Mouse (Mus musculus) urinary bladder, postnatal 10 days (tissue): ENCODE measurements around the gene Rps4x.
"Not testable (repeated sequence)": the region's sequence is repeated elsewhere in the genome, so short reads cannot be mapped to it uniquely, and the experiment has no call there.

ENCODE experiments used
- DNase-seq: peaks from one replicate; pipeline ENCODE4 v3.0.0; 2022; ENCODE audit warnings: low spot score

The Rps4x gene

GRCm38 (mm10) chrX:102188712-102189497 lies at the start of gene Rps4x:
Rps4x (minus strand) TSS chrX:102189394.
- DNase-seq, result peak; percentile 31

- no peak for DNase-seq
Observed at GRCm38 (mm10) chrX:102219126-102219525, 29.9 kb upstream of the Rps4x start.

GRCm38 (mm10) chrX:102215356-102215755 lies 26.2 kb upstream of the Rps4x start:
- DNase-seq, result not testable (repeated sequence)

GRCm38 (mm10) chrX:102190840-102191239 lies 1.6 kb upstream of the Rps4x start:
- no peak for DNase-seq

GRCm38 (mm10) chrX:102189581-102189980 lies 387 bp upstream of the Rps4x start:
- no peak for DNase-seq

- DNase-seq, result no peak
Observed at GRCm38 (mm10) chrX:102187023-102187699, 2.0 kb downstream of the Rps4x start.

GRCm38 (mm10) chrX:102182575-102182974 lies 6.6 kb downstream of the Rps4x start:
- no peak for DNase-seq

- no peak for DNase-seq
Observed at GRCm38 (mm10) chrX:102175538-102176287, 13.5 kb downstream of the Rps4x start.

- no peak for DNase-seq
Observed at GRCm38 (mm10) chrX:102170900-102171299, 18.3 kb downstream of the Rps4x start.

GRCm38 (mm10) chrX:102170135-102170534 lies 19.1 kb downstream of the Rps4x start:
- no peak for DNase-seq

GRCm38 (mm10) chrX:102169724-102170123 lies 19.5 kb downstream of the Rps4x start:
- no peak for DNase-seq

- DNase-seq, result no peak
Observed at GRCm38 (mm10) chrX:102166986-102167385, 22.2 kb downstream of the Rps4x start.

- no peak for DNase-seq
Observed at GRCm38 (mm10) chrX:102166521-102166920, 22.7 kb downstream of the Rps4x start.

GRCm38 (mm10) chrX:102163529-102163928 lies 25.7 kb downstream of the Rps4x start:
- no peak for DNase-seq

- no peak for DNase-seq
Observed at GRCm38 (mm10) chrX:102163096-102163495, 26.1 kb downstream of the Rps4x start.

GRCm38 (mm10) chrX:102160528-102160927 lies 28.7 kb downstream of the Rps4x start:
- DNase-seq, result no peak

GRCm38 (mm10) chrX:102159778-102160177 lies 29.4 kb downstream of the Rps4x start:
- DNase-seq, result no peak

- no peak for DNase-seq
Observed at GRCm38 (mm10) chrX:102157423-102157791, 31.8 kb downstream of the Rps4x start.

- DNase-seq, result peak; percentile 54
Observed at GRCm38 (mm10) chrX:102156618-102157422, 32.4 kb downstream of the Rps4x start, which contains the start of gene Ercc6l. Ercc6l (minus strand) TSS chrX:102157091.

- no peak for DNase-seq
Observed at GRCm38 (mm10) chrX:102141157-102141556, 48.0 kb downstream of the Rps4x start.
